8 mouse cellular contexts compared by ENCODE assay signal in the genomic region with DNA sequence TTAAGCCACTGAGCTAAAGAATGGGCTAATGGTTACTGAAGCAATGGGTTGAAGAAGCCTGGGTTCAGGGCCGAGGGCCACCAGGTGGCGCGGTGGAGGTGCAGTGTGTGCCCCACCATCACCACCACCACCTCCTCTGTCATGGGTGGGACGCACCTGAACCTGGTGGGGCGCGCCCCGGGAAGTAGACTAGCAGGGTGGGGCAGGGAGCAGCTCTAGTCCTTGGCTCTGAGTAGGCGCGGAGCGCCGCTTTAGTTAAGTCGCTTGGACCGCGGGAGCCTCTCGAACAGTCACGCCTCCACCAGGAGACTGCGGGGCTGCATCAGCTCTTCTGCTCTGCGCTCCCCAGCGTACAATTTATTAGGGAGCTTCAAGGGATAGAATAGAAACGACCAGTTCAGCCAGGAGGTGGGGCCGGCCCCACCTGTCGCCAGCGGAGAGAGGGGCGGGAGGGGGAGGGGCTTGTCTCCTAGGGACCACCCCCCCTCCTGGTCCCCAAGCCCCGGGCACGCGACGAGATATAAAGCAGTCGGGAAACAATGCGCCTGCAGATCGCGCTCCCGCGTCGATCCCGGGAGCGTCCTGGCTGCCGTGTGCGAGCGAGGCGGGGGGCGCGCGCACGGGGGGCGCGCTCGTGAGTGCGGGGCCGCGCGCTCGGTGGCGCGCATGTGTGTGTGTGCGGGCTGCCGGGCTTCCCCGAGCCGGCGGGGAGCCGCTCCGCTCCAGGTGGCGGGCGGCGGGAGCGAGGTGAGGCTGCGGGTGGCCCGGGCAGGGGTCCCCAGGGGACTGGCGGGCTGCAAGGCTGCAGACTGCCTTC. TPM values are rescaled to one million over a fixed set of nuclear protein-coding genes. Genes with fewer than 3 reads are reported as not detected.
DNase-seq lines count a peak whose midpoint lies in the region; ATAC-seq and TF ChIP-seq lines count a peak whose summit lies in the region.

A gene (plus strand): TSS at position 249 of the 817 bp plus-strand sequence.

- peak within 1 kb of the TSS; percentile 80 for H3K4me3 ChIP-seq in heart, embryonic 13.5 days
- H3K4me3 ChIP-seq in kidney, postnatal 0 days (replicated peaks; ENCODE audit: low read depth, low read length) = peak within 1 kb of the TSS; percentile 80
- peak within 1 kb of the TSS; percentile 80 for H3K4me3 ChIP-seq in midbrain, postnatal 0 days (ENCODE audit: low read depth, low read length)

- TF ChIP-seq CTCF in kidney, postnatal 0 days (IDR thresholded peaks at IDR 0.05; ENCODE audit: low read depth) = peak; percentile 80
- peak; percentile 90 for TF ChIP-seq CTCF in midbrain, postnatal 0 days (IDR thresholded peaks at IDR 0.05)

- ATAC-seq in erythroid progenitor cell, adult 5-6 weeks (replicated peaks; ENCODE audit: low FRiP score, poor library complexity, severe bottlenecking) = peak; percentile 80
- ATAC-seq in heart, embryonic 13.5 days (ENCODE audit: extremely low read depth, insufficient number of reproducible peaks, low FRiP score, low TSS enrichment) = peak; percentile 55
- peak; percentile 65 for ATAC-seq in kidney, postnatal 0 days (replicated peaks; ENCODE audit: low FRiP score, low read depth)
- ATAC-seq in midbrain, postnatal 0 days (ENCODE audit: low FRiP score) = peak; percentile 82

- H3K27me3 ChIP-seq in heart, embryonic 13.5 days (replicated peaks) = peaks cover 64% of the 10 kb centered on the region
- H3K27me3 ChIP-seq in kidney, postnatal 0 days (ENCODE audit: insufficient read depth, low read length) = peaks cover 3% of the 10 kb centered on the region; the same call in 1 of the 2 replicates
- H3K27me3 ChIP-seq in midbrain, postnatal 0 days (ENCODE audit: insufficient read depth, low read length) = no peaks in the 10 kb centered on the region

- H3K27ac ChIP-seq in heart, embryonic 13.5 days (replicated peaks) = no peak within 1 kb of the TSS
- peak within 1 kb of the TSS; percentile 56 for H3K27ac ChIP-seq in kidney, postnatal 0 days
- H3K27ac ChIP-seq in midbrain, postnatal 0 days (ENCODE audit: low read depth, low read length) = peak within 1 kb of the TSS; percentile 88

- H3K36me3 ChIP-seq in heart, embryonic 13.5 days = no peaks in the 10 kb centered on the region
- no peaks in the 10 kb centered on the region for H3K36me3 ChIP-seq in kidney, postnatal 0 days (ENCODE audit: insufficient read depth, low read length)
- H3K36me3 ChIP-seq in midbrain, postnatal 0 days (ENCODE audit: insufficient read depth, low read length) = peaks cover 6% of the 10 kb centered on the region; the same call in 1 of the 2 replicates

- WGBS in heart, embryonic 13.5 days = under 1% methylated on average over 66 of the region's 69 CpGs
- WGBS in kidney, postnatal 0 days = under 1% methylated on average over 59 of the region's 69 CpGs
- under 1% methylated on average over 53 of the region's 69 CpGs for WGBS in midbrain, postnatal 0 days

- H3K9ac ChIP-seq in heart, embryonic 13.5 days = peak within 1 kb of the TSS; percentile 83
- peak within 1 kb of the TSS; percentile 68 for H3K9ac ChIP-seq in kidney, postnatal 0 days (ENCODE audit: low read depth, low read length)
- H3K9ac ChIP-seq in midbrain, postnatal 0 days (replicated peaks; ENCODE audit: low read length, poor library complexity, severe bottlenecking) = peak within 1 kb of the TSS; percentile 69

- H3K9me3 ChIP-seq in heart, embryonic 13.5 days = peaks cover 3% of the 10 kb centered on the region; the same call in 1 of the 2 replicates
- H3K9me3 ChIP-seq in kidney, postnatal 0 days (replicated peaks; ENCODE audit: low read length) = no peaks in the 10 kb centered on the region
- no peaks in the 10 kb centered on the region for H3K9me3 ChIP-seq in midbrain, postnatal 0 days (ENCODE audit: low read length)

- peak; percentile 89 for DNase-seq in CD4-positive, CD25-positive, alpha-beta regulatory T cell, adult 2 months (ENCODE audit: low read depth, low spot score)
- DNase-seq in brain, embryonic 18.5 days (ENCODE audit: low read depth, low spot score) = peak; percentile 88
- DNase-seq in kidney, postnatal 0 days (ENCODE audit: low spot score) = peak; percentile 80
- DNase-seq in liver = peak; percentile 77
- DNase-seq in midbrain, postnatal 0 days (ENCODE audit: low spot score) = peak; percentile 93
- peak; percentile 80 to 84 for DNase-seq in spleen, postnatal 36 days (ENCODE audit: low spot score in 2 of 2)

- peaks cover 9% of the 10 kb centered on the region for H3K4me1 ChIP-seq in heart, embryonic 13.5 days
- H3K4me1 ChIP-seq in kidney, postnatal 0 days (replicated peaks; ENCODE audit: insufficient read depth, low read length) = peaks cover 7% of the 10 kb centered on the region; the same call in 1 of the 2 replicates
- peaks cover 9% of the 10 kb centered on the region; the same call in 1 of the 2 replicates for H3K4me1 ChIP-seq in midbrain, postnatal 0 days (ENCODE audit: insufficient read depth, low read length)

- H3K4me2 ChIP-seq in heart, embryonic 13.5 days = peak within 1 kb of the TSS; percentile 100
- H3K4me2 ChIP-seq in kidney, postnatal 0 days (ENCODE audit: low read length) = peak within 1 kb of the TSS; percentile 100
- peak within 1 kb of the TSS; percentile 86 for H3K4me2 ChIP-seq in midbrain, postnatal 0 days (ENCODE audit: low read depth, low read length, poor library complexity, severe bottlenecking)

RNA-seq across cellular contexts. Expression of the gene that starts here (rescaled TPM):
- total RNA-seq in erythroid progenitor cell, adult 5-6 weeks (2015; ENCODE audit: low replicate concordance) = not detected in 2 replicates
- total RNA-seq in erythroid progenitor cell, adult 5-6 weeks (2017; ENCODE audit: low replicate concordance) = not detected in 2 replicates
- polyA plus RNA-seq in heart, embryonic 13.5 days (2015; fragmentation: Nextera tagmentation; extraction: Ambion mirVana) = 0.75 and 1.4 TPM in 2 replicates
- 6.5 and 7.1 TPM in 2 replicates for polyA plus RNA-seq in kidney, postnatal 0 days (2015; fragmentation: Nextera tagmentation; extraction: Ambion mirVana)
- total RNA-seq in midbrain, postnatal 0 days (2014; rRNA removed) = 75.7 and 77.3 TPM in 2 replicates
- 37.6 and 42.2 TPM in 2 replicates for polyA plus RNA-seq in midbrain, postnatal 0 days (2015; fragmentation: Nextera tagmentation; extraction: Ambion mirVana)

Comparison
In these comparisons a context has a peak if more than half of its experiments do, and no peak if none do; other contexts are left out.
1. RNA of the gene that starts here (total RNA-seq): 75.7 to 77.3 TPM in midbrain, postnatal 0 days; not detected in erythroid progenitor cell, adult 5-6 weeks; every median in the first group is over 10 times any median in the second.
2. Peak in ATAC-seq in erythroid progenitor cell, adult 5-6 weeks; RNA of the gene not detected or under 1 TPM.
3. Peak in every context shown above with its lines, with median percentiles within 50 percentile points of each other: DNase-seq, ATAC-seq, H3K4me2 ChIP-seq, H3K4me3 ChIP-seq and H3K9ac ChIP-seq.